Mouse (Mus musculus): Measurements from ENCODE around the gene Btnl10.

Btnl10 gene

GRCm38 (mm10) chr11:58959186-58959825 lies 41.6 kb downstream of the Btnl10 start:
- no peak for ATAC-seq (ENCODE audit: low TSS enrichment)

DNA sequence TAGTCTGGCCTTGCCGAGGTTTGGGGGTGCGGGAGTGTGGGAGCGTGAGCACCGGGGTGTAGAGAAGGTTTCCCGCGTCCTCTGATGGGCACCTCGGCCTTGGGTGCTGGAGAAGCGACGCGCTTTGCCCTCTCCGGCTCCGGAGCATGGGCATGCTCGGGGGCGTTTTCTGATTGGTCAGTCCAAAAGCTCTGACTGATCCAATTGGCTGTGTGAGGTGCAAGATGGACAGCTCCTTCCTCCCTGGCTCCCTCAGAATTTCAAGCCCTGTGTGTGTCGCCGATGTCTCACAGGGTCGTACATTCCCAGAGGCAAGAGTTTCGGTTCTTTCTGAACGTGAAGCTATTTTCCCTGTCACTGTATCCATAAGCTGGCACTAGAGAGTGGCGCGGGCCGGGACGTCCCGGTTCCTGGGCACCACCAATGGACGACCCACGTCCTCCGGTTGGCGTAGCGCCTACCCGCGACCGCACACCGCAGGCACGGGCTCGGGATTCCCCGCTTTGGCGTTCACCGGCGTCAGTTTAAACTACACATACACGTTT lies 42.3 kb downstream of the Btnl10 start:
- peak; percentile 73 for ATAC-seq (ENCODE audit: low TSS enrichment)

GRCm38 (mm10) chr11:58961364-58962177 lies 43.9 kb downstream of the Btnl10 start:
- no peak for ATAC-seq (ENCODE audit: low TSS enrichment)

DNA sequence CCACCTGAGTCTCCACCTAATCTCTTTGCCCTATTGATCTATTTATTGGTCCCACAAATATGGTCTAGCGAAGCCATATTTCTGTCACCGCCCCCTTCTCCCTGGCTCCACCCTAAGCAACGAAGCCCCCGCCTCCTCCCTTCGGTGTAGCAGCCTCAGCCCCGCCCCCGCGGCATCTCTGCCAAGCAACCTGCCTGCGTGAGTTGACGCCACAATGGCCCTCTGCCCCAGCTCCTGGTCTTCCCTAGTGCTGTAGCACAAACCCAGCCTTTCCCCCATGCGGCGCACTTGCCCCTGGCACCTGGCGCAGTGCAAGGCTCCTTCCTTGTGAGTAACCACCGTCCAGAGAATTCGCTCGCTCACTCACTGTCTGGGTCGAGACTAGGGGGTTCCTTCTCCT lies 45.8 kb downstream of the Btnl10 start:
- ATAC-seq (ENCODE audit: low TSS enrichment): no peak

GRCm38 (mm10) chr11:58964216-58964615 lies 46.5 kb downstream of the Btnl10 start:
- no peak for ATAC-seq (ENCODE audit: low TSS enrichment)

DNA sequence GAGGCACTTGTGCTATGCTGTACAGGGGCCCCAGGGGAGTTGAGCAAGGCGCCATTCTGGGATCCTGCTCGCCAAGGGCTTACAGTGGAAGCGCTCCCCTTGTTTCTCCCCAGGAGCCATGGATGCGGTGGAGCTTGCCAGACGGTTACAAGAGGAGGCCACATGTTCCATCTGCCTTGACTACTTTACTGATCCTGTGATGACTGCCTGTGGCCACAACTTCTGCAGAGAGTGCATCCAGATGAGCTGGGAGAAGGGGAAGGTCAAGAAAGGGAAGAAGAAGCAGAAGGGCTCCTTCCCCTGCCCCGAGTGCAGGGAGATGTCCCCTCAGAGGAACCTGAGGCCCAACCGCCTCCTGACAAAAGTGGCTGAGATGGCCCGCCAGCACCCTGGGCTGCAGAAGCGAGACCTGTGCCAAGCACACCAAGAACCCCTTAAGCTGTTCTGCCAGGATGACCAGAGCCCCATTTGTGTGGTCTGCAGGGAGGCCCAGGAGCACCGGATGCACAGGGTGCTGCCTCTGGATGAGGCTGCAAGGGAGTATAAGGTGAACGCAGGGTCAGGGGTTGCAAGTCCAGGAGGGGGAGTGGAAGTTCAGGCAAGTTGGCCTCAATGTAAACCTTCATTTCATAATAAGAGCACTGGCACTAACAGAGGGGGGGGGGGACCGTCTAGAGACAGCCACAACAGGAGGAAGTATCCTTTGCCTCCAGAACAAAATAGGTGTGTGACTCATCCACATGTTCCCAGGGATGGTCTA lies 47.5 kb downstream of the Btnl10 start:
- no peak for ATAC-seq (ENCODE audit: low TSS enrichment)

- no peak for ATAC-seq (ENCODE audit: low TSS enrichment)
These were observed 49.6 kb downstream of the Btnl10 start for GRCm38 (mm10) chr11:58967346-58967745.

- ATAC-seq (ENCODE audit: low TSS enrichment): no peak
These were observed 50.8 kb downstream of the Btnl10 start for GRCm38 (mm10) chr11:58968551-58968950.

DNA sequence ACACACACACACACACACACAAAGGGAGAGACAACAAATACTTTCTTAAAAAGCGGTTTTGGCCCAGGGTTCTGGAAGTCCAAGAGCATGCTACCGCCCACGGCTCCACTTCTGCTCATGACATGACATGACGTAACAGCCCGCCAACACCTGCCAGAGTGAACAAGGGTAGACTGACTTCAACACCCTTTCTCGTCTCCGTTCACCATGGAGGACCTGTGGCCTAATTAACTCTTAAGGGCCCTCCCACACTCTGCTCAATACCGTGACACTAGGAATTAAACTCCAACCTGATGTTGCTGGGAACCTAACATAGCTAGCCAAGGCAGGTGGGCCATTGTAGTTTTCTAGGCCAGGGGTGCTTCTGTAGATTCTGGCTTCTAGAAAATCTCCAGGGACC lies 51.3 kb downstream of the Btnl10 start:
- ATAC-seq (ENCODE audit: low TSS enrichment): no peak

DNA sequence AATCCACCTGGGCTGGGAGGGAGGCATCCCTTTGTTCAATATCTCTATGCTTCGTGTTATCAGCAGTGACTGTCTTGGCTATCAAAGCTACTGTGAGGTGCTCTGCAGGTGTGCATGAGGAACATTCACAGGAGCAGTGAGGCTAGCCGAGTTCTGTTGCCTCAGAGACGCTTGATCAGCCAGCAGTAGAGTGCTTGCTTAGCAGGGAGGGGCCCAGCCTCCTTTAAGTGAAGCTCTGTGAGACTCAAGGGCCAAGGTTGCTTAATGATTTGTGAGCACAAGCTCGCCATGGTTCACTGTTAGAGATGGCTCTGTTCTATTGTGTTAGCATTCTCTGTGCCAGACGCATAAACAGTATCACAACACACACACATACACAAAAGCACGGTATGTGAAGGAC lies 52.0 kb downstream of the Btnl10 start:
- no peak for ATAC-seq (ENCODE audit: low TSS enrichment)

DNA sequence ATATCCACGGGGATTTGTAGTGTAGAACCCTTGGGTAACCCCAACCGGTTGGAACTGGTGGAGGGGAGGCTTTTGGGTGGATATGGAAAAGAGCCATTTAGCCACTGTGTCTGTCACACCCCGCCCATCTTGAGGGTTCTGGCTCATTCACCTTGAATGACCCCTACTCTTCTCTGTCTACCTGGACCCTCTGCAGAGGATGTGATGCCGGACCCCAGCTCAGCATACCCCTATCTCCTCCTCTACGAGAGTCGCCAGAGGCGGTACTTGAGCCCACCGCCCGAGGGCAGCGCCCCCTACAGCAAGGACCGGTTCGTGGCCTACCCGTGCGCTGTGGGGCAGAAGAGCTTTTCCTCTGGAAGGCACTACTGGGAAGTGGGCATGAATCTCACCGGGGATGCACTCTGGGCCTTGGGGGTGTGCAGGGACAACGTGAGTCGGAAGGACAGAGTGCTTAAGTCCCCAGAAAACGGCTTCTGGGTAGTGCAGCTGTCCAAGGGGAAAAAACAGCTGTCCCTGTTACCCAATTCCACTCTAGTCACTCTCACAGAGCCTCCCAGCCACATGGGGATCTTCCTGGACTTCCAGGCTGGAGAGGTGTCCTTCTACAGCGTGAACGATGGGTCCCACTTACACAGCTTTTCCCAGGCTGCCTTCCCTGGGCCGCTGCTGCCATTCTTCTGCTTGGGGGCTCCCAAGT lies 53.3 kb downstream of the Btnl10 start:
- ATAC-seq (ENCODE audit: low TSS enrichment): no peak

- no peak for ATAC-seq (ENCODE audit: low TSS enrichment)
These were observed 54.1 kb downstream of the Btnl10 start for GRCm38 (mm10) chr11:58971796-58972195.

- ATAC-seq (ENCODE audit: low TSS enrichment): no peak
These were observed 56.7 kb downstream of the Btnl10 start for GRCm38 (mm10) chr11:58974414-58974813.

Measured in frontal cortex, adult (tissue).